Mouse (Mus musculus): ENCODE data around the gene Ppil2. TPM values are rescaled to one million over a fixed set of nuclear protein-coding genes. Genes with fewer than 3 reads are reported as not detected.

Gene Ppil2
- polyA plus RNA-seq, 1 experiment from 2014 or later: 157 TPM

- no peaks in the 10 kb centered on the region for H3K4me1 ChIP-seq
- WGBS: 91% methylated on average over 3 of the region's 3 CpGs
- H3K27ac ChIP-seq: no peak overlapping the region
- peaks cover 99% of the 10 kb centered on the region for H3K36me3 ChIP-seq
- H3K4me3 ChIP-seq: no peak overlapping the region
- no peak overlapping the region for H3K9ac ChIP-seq
- no peak overlapping the region for H3K4me2 ChIP-seq (replicated peaks)
- no peaks in the 10 kb centered on the region for H3K9me3 ChIP-seq (replicated peaks)
- no peak for ATAC-seq (ENCODE audit: low FRiP score)
- no peaks in the 10 kb centered on the region for H3K27me3 ChIP-seq
Measured at GRCm38 (mm10) chr16:17086241-17086640, 24.8 kb downstream of the Ppil2 start.

- H3K4me2 ChIP-seq (replicated peaks): no peak overlapping the region
- H3K9ac ChIP-seq: no peak overlapping the region
- H3K4me3 ChIP-seq: no peak overlapping the region
- no peak for ATAC-seq (ENCODE audit: low FRiP score)
- 95% methylated on average over 4 of the region's 4 CpGs for WGBS
- H3K9me3 ChIP-seq (replicated peaks): no peaks in the 10 kb centered on the region
- H3K27me3 ChIP-seq: no peaks in the 10 kb centered on the region
- H3K4me1 ChIP-seq: no peaks in the 10 kb centered on the region
- no peak overlapping the region for H3K27ac ChIP-seq
- peaks cover 93% of the 10 kb centered on the region for H3K36me3 ChIP-seq
Measured at GRCm38 (mm10) chr16:17085636-17086035, 25.4 kb downstream of the Ppil2 start.

GRCm38 (mm10) chr16:17082121-17082792, 28.8 kb downstream of the Ppil2 start:
- no peak for ATAC-seq (ENCODE audit: low FRiP score)
- no peak overlapping the region for H3K4me3 ChIP-seq
- 88% methylated on average over 6 of the region's 6 CpGs for WGBS
- no peaks in the 10 kb centered on the region for H3K9me3 ChIP-seq (replicated peaks)
- no peak overlapping the region for H3K4me2 ChIP-seq (replicated peaks)
- no peaks in the 10 kb centered on the region for H3K4me1 ChIP-seq
- no peak overlapping the region for H3K27ac ChIP-seq
- H3K27me3 ChIP-seq: no peaks in the 10 kb centered on the region
- H3K36me3 ChIP-seq: peaks cover 85% of the 10 kb centered on the region
- no peak overlapping the region for H3K9ac ChIP-seq

- H3K27me3 ChIP-seq: no peaks in the 10 kb centered on the region
- no peak overlapping the region for H3K27ac ChIP-seq
- H3K4me2 ChIP-seq (replicated peaks): no peak overlapping the region
- H3K9me3 ChIP-seq (replicated peaks): peaks cover 5% of the 10 kb centered on the region; the same call in 1 of the 2 replicates
- 89% methylated on average over 7 of the region's 7 CpGs for WGBS
- no peaks in the 10 kb centered on the region for H3K4me1 ChIP-seq
- no peak overlapping the region for H3K4me3 ChIP-seq
- H3K9ac ChIP-seq: no peak overlapping the region
- H3K36me3 ChIP-seq: peaks cover 77% of the 10 kb centered on the region
- ATAC-seq (ENCODE audit: low FRiP score): no peak
Measured at GRCm38 (mm10) chr16:17078101-17078500, 33.0 kb downstream of the Ppil2 start.

- H3K27me3 ChIP-seq: no peaks in the 10 kb centered on the region
- no peak overlapping the region for H3K4me2 ChIP-seq (replicated peaks)
- no peak overlapping the region for H3K9ac ChIP-seq
- ATAC-seq (ENCODE audit: low FRiP score): no peak
- no peak overlapping the region for H3K27ac ChIP-seq
- H3K9me3 ChIP-seq (replicated peaks): peaks cover 5% of the 10 kb centered on the region; the same call in 1 of the 2 replicates
- no peak overlapping the region for H3K4me3 ChIP-seq
- peaks cover 72% of the 10 kb centered on the region for H3K36me3 ChIP-seq
- peaks cover 5% of the 10 kb centered on the region; the same call in 1 of the 2 replicates for H3K4me1 ChIP-seq
Measured at GRCm38 (mm10) chr16:17076869-17077268, 34.2 kb downstream of the Ppil2 start.

GRCm38 (mm10) chr16:17076301-17076700, 34.8 kb downstream of the Ppil2 start:
- no peak overlapping the region for H3K9ac ChIP-seq
- H3K4me3 ChIP-seq: no peak overlapping the region
- no peaks in the 10 kb centered on the region for H3K27me3 ChIP-seq
- H3K27ac ChIP-seq: no peak overlapping the region
- no peak overlapping the region for H3K4me2 ChIP-seq (replicated peaks)
- H3K4me1 ChIP-seq: peaks cover 8% of the 10 kb centered on the region; the same call in 1 of the 2 replicates
- ATAC-seq (ENCODE audit: low FRiP score): no peak
- peaks cover 66% of the 10 kb centered on the region for H3K36me3 ChIP-seq
- peaks cover 5% of the 10 kb centered on the region; the same call in 1 of the 2 replicates for H3K9me3 ChIP-seq (replicated peaks)
- WGBS: 92% methylated on average over 2 of the region's 2 CpGs

- no peak for ATAC-seq (ENCODE audit: low FRiP score)
- Histone ChIP-seq H3K36me3 (peaks cover 46% of the 10 kb centered on the region), H3K27me3 (no peaks in the 10 kb centered on the region), H3K9me3 (replicated peaks) (peaks cover 5% of the 10 kb centered on the region; the same call in 1 of the 2 replicates), H3K9ac (no peak overlapping the region), H3K27ac (no peak overlapping the region), H3K4me1 (peaks cover 15% of the 10 kb centered on the region), H3K4me2 (replicated peaks) (no peak overlapping the region), H3K4me3 (no peak overlapping the region)
- 95% methylated on average over 7 of the region's 7 CpGs for WGBS
Measured at GRCm38 (mm10) chr16:17073000-17073399, 38.1 kb downstream of the Ppil2 start.

GRCm38 (mm10) chr16:17070716-17071115, 40.3 kb downstream of the Ppil2 start:
- Histone ChIP-seq H3K4me2 (replicated peaks) (peak overlapping the region; percentile 69), H3K4me1 (peaks cover 15% of the 10 kb centered on the region), H3K27ac (no peak overlapping the region), H3K9ac (peak overlapping the region; percentile 90), H3K36me3 (peaks cover 31% of the 10 kb centered on the region), H3K27me3 (no peaks in the 10 kb centered on the region), H3K4me3 (peak overlapping the region; percentile 84), H3K9me3 (replicated peaks) (peaks cover 3% of the 10 kb centered on the region; the same call in 1 of the 2 replicates)
- 57% methylated on average over 6 of the region's 6 CpGs for WGBS
- no peak for ATAC-seq (ENCODE audit: low FRiP score)

GRCm38 (mm10) chr16:17069511-17070443, 41.3 kb downstream of the Ppil2 start, which contains the start of gene Ypel1:
Gene Ypel1 (plus strand): TSS chr16:17069696.
- under 1% methylated on average over 70 of the region's 76 CpGs for WGBS
- H3K27me3 ChIP-seq: no peaks in the 10 kb centered on the region
- H3K36me3 ChIP-seq: peaks cover 22% of the 10 kb centered on the region

GRCm38 (mm10) chr16:17067552-17067951, 43.5 kb downstream of the Ppil2 start:
- Histone ChIP-seq H3K4me3 (no peak overlapping the region), H3K27me3 (no peaks in the 10 kb centered on the region), H3K4me1 (peaks cover 15% of the 10 kb centered on the region), H3K4me2 (replicated peaks) (no peak overlapping the region), H3K36me3 (0 out of 2 replicates have a peak, but pooled peaks cover 4% of the 10 kb centered on the region), H3K9me3 (replicated peaks) (no peaks in the 10 kb centered on the region), H3K27ac (no peak overlapping the region), H3K9ac (no peak overlapping the region)
- 86% methylated on average over 2 of the region's 2 CpGs for WGBS
- no peak for ATAC-seq (ENCODE audit: low FRiP score)

More at GRCm38 (mm10) chr16:17069511-17070443, 41.3 kb downstream of the Ppil2 start, which contains the start of gene Ypel1:
- Histone ChIP-seq H3K9ac (peak within 1 kb of the TSS; percentile 90), H3K4me1 (peaks cover 15% of the 10 kb centered on the region), H3K27ac (peak within 1 kb of the TSS; percentile 90), H3K4me3 (peak within 1 kb of the TSS; percentile 84), H3K9me3 (replicated peaks) (no peaks in the 10 kb centered on the region), H3K4me2 (replicated peaks) (peak within 1 kb of the TSS; percentile 69)
- ATAC-seq (ENCODE audit: low FRiP score): peak; percentile 95

- H3K4me2 ChIP-seq (replicated peaks): no peak overlapping the region
- H3K27ac ChIP-seq: no peak overlapping the region
- H3K9me3 ChIP-seq (replicated peaks): no peaks in the 10 kb centered on the region
- no peaks in the 10 kb centered on the region for H3K36me3 ChIP-seq
- H3K27me3 ChIP-seq: no peaks in the 10 kb centered on the region
- H3K9ac ChIP-seq: no peak overlapping the region
- no peak overlapping the region for H3K4me3 ChIP-seq
- H3K4me1 ChIP-seq: no peaks in the 10 kb centered on the region
- ATAC-seq (ENCODE audit: low FRiP score): no peak
- WGBS: 77% methylated on average over 1 of the region's 1 CpGs
Measured at GRCm38 (mm10) chr16:17062338-17062737, 48.7 kb downstream of the Ppil2 start.

GRCm38 (mm10) chr16:17055584-17055983, 55.5 kb downstream of the Ppil2 start:
- no peaks in the 10 kb centered on the region for H3K9me3 ChIP-seq (replicated peaks)
- ATAC-seq (ENCODE audit: low FRiP score): peak; percentile 35; the same call in 1 of the 2 replicates
- peaks cover 10% of the 10 kb centered on the region; the same call in 1 of the 2 replicates for H3K4me1 ChIP-seq
- peak overlapping the region; percentile 35 for H3K27ac ChIP-seq
- no peak overlapping the region for H3K9ac ChIP-seq
- WGBS: 47% methylated on average over 3 of the region's 3 CpGs
- H3K27me3 ChIP-seq: no peaks in the 10 kb centered on the region
- no peaks in the 10 kb centered on the region for H3K36me3 ChIP-seq
- no peak overlapping the region for H3K4me3 ChIP-seq
- H3K4me2 ChIP-seq (replicated peaks): no peak overlapping the region

All from hindbrain, embryonic 12.5 days (tissue).